Mouse (Mus musculus): ENCODE data around the gene Senp2. TPM values are rescaled to one million over a fixed set of nuclear protein-coding genes. Genes with fewer than 3 reads are reported as not detected.

Senp2 gene
- polyA plus RNA-seq, 1 experiment from 2014 or later = 17.8 TPM

- Histone ChIP-seq H3K4me3 (ENCODE audit: low read depth, low read length) (no peak overlapping the region), H3K4me1 (replicated peaks; ENCODE audit: control insufficient read depth, insufficient read depth, low read length) (no peaks in the 10 kb centered on the region), H3K36me3 (ENCODE audit: control insufficient read depth, insufficient read depth) (no peaks in the 10 kb centered on the region), H3K9me3 (ENCODE audit: control insufficient read depth) (no peaks in the 10 kb centered on the region), H3K4me2 (replicated peaks; ENCODE audit: low read depth) (no peak overlapping the region), H3K27ac (ENCODE audit: low read depth, low read length) (no peak overlapping the region), H3K9ac (ENCODE audit: low read depth, low read length) (no peak overlapping the region), H3K27me3 (replicated peaks; ENCODE audit: control insufficient read depth, insufficient read depth, low read length) (no peaks in the 10 kb centered on the region)
- WGBS = 38% methylated on average over 2 of the region's 2 CpGs
- ATAC-seq = peak; percentile 64
- no peak for TF ChIP-seq CTCF (IDR thresholded peaks at IDR 0.05; ENCODE audit: low read depth)
Observed at GRCm38 (mm10) chr16:21991774-21992173, 17.5 kb upstream of the Senp2 start.

DNA sequence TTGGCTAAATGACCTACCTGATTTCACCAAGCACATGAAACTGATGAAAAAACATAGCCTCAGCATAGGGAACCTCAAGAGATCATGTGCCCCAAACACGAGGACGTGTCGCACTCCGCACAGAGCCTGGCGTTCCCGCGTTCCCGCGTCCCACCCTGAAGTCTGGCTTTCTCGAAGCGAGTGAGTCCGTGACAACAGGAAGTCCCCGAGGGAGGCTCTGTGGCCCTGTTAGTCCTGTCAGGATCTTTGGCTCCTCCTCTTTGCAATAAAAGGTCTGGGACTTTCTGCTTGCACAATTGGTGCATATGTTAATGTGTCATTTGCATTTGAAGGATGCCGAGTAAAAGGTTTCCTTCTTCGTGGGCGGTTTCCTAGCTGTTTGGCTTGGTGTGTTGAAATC lies 14.0 kb upstream of the Senp2 start, which contains the start of gene Liph:
TSS of gene Liph (minus strand) at position 360 of the 400 bp plus-strand sequence.
- no peaks in the 10 kb centered on the region for H3K27me3 ChIP-seq (replicated peaks; ENCODE audit: control insufficient read depth, insufficient read depth, low read length)
- ATAC-seq = peak; percentile 77
- no peak within 1 kb of the TSS for H3K9ac ChIP-seq (ENCODE audit: low read depth, low read length)
- WGBS = 3% methylated on average over 16 of the region's 16 CpGs
- H3K4me1 ChIP-seq (replicated peaks; ENCODE audit: control insufficient read depth, insufficient read depth, low read length) = 0 out of 2 replicates have a peak, but pooled peaks cover 5% of the 10 kb centered on the region
- no peaks in the 10 kb centered on the region for H3K9me3 ChIP-seq (ENCODE audit: control insufficient read depth)
- no peaks in the 10 kb centered on the region for H3K36me3 ChIP-seq (ENCODE audit: control insufficient read depth, insufficient read depth)
- H3K27ac ChIP-seq (ENCODE audit: low read depth, low read length) = peak within 1 kb of the TSS; percentile 86
- peak within 1 kb of the TSS; percentile 33 for H3K4me3 ChIP-seq (ENCODE audit: low read depth, low read length)
- H3K4me2 ChIP-seq (replicated peaks; ENCODE audit: low read depth) = peak within 1 kb of the TSS; percentile 56
- TF ChIP-seq CTCF (IDR thresholded peaks at IDR 0.05; ENCODE audit: low read depth) = no peak

- H3K4me3 ChIP-seq (ENCODE audit: low read depth, low read length) = no peak overlapping the region
- H3K9me3 ChIP-seq (ENCODE audit: control insufficient read depth) = no peaks in the 10 kb centered on the region
- H3K4me1 ChIP-seq (replicated peaks; ENCODE audit: control insufficient read depth, insufficient read depth, low read length) = 0 out of 2 replicates have a peak, but pooled peaks cover 5% of the 10 kb centered on the region
- H3K27me3 ChIP-seq (replicated peaks; ENCODE audit: control insufficient read depth, insufficient read depth, low read length) = no peaks in the 10 kb centered on the region
- H3K27ac ChIP-seq (ENCODE audit: low read depth, low read length) = peak overlapping the region; percentile 86
- no peaks in the 10 kb centered on the region for H3K36me3 ChIP-seq (ENCODE audit: control insufficient read depth, insufficient read depth)
- ATAC-seq = peak; percentile 17; the same call in 1 of the 2 replicates
- TF ChIP-seq CTCF (IDR thresholded peaks at IDR 0.05; ENCODE audit: low read depth) = no peak
- WGBS = 18% methylated on average over 4 of the region's 4 CpGs
- no peak overlapping the region for H3K9ac ChIP-seq (ENCODE audit: low read depth, low read length)
- peak overlapping the region; percentile 37 for H3K4me2 ChIP-seq (replicated peaks; ENCODE audit: low read depth)
Observed at GRCm38 (mm10) chr16:21996402-21996801, 12.9 kb upstream of the Senp2 start.

GRCm38 (mm10) chr16:21996881-21997641 lies 12.2 kb upstream of the Senp2 start:
- H3K9me3 ChIP-seq (ENCODE audit: control insufficient read depth) = no peaks in the 10 kb centered on the region
- H3K27me3 ChIP-seq (replicated peaks; ENCODE audit: control insufficient read depth, insufficient read depth, low read length) = no peaks in the 10 kb centered on the region
- peak; percentile 9; the same call in 1 of the 2 replicates for TF ChIP-seq CTCF (IDR thresholded peaks at IDR 0.05; ENCODE audit: low read depth)
- 17% methylated on average over 5 of the region's 5 CpGs for WGBS
- H3K9ac ChIP-seq (ENCODE audit: low read depth, low read length) = no peak overlapping the region
- H3K36me3 ChIP-seq (ENCODE audit: control insufficient read depth, insufficient read depth) = no peaks in the 10 kb centered on the region
- ATAC-seq = peak; percentile 79
- no peak overlapping the region for H3K4me3 ChIP-seq (ENCODE audit: low read depth, low read length)
- peak overlapping the region; percentile 86 for H3K27ac ChIP-seq (ENCODE audit: low read depth, low read length)
- H3K4me2 ChIP-seq (replicated peaks; ENCODE audit: low read depth) = peak overlapping the region; percentile 37
- 0 out of 2 replicates have a peak, but pooled peaks cover 5% of the 10 kb centered on the region for H3K4me1 ChIP-seq (replicated peaks; ENCODE audit: control insufficient read depth, insufficient read depth, low read length)

DNA sequence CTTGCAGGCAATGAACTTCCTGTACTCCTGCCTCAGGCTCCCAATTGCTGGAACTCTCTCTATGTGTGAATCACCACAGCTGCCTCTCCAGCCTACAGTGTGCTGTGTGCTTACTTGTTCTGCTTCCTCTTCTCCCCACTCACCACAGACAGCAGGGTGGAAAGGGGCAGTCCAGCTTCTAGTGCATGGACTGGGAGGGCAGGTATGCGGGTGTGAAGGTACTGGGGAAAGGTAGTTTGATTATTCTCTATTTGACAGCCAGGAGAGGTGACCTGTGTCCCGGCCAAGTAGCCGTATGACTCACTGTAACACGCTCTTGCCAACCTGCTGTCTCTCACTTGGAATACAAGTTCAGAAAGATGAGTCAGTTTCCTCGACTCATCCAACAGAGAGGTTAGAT lies 11.2 kb upstream of the Senp2 start:
- peak overlapping the region; percentile 86 for H3K27ac ChIP-seq (ENCODE audit: low read depth, low read length)
- ATAC-seq = peak; percentile 36

DNA sequence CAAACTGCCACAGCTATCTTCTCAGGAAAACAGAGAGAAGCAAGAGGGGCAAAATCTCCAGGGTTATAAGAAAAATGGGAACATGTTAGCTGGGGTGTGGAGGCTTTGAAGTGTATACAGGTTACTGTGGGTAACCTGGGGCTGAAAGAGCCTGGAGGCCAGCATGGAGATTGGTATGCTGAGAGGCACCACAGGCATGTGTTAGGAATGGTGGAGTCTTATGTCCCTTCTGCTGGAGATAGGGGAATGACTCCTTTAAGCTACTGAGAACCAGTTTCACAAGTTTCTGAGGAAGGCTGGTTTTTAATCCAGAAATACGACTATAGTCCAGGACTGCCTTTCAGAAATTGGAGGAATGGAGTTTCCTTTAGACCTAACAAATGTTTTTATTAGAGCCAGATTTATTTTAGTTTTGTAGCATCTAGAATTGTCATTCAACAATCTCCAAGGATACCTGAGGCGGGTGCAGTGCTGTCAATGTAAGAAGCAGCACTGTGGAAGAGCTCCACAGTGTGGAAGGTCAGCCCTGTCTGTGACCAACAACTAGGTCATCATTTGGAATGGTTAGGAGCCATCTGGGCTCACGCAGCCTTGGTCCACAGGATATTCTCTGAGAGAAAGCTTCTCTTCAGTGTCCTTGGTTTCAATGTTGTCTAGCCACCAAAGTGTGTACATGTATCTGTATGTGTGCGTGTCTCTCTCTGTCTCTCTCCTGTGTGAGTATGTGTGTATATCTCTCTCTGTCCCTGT lies 9.2 kb upstream of the Senp2 start:
- no peaks in the 10 kb centered on the region for H3K36me3 ChIP-seq (ENCODE audit: control insufficient read depth, insufficient read depth)
- no peak for TF ChIP-seq CTCF (IDR thresholded peaks at IDR 0.05; ENCODE audit: low read depth)
- no peak overlapping the region for H3K4me3 ChIP-seq (ENCODE audit: low read depth, low read length)
- ATAC-seq = no peak
- no peak overlapping the region for H3K9ac ChIP-seq (ENCODE audit: low read depth, low read length)
- 0 out of 2 replicates have a peak, but pooled peaks cover 5% of the 10 kb centered on the region for H3K4me1 ChIP-seq (replicated peaks; ENCODE audit: control insufficient read depth, insufficient read depth, low read length)
- 75% methylated on average over 4 of the region's 4 CpGs for WGBS
- H3K27me3 ChIP-seq (replicated peaks; ENCODE audit: control insufficient read depth, insufficient read depth, low read length) = no peaks in the 10 kb centered on the region
- H3K9me3 ChIP-seq (ENCODE audit: control insufficient read depth) = no peaks in the 10 kb centered on the region
- no peak overlapping the region for H3K4me2 ChIP-seq (replicated peaks; ENCODE audit: low read depth)
- H3K27ac ChIP-seq (ENCODE audit: low read depth, low read length) = no peak overlapping the region

More for the DNA sequence above, 11.2 kb upstream of the Senp2 start:
- Histone ChIP-seq H3K36me3 (ENCODE audit: control insufficient read depth, insufficient read depth) (no peaks in the 10 kb centered on the region), H3K27me3 (replicated peaks; ENCODE audit: control insufficient read depth, insufficient read depth, low read length) (no peaks in the 10 kb centered on the region), H3K4me3 (ENCODE audit: low read depth, low read length) (no peak overlapping the region), H3K4me2 (replicated peaks; ENCODE audit: low read depth) (no peak overlapping the region), H3K9me3 (ENCODE audit: control insufficient read depth) (no peaks in the 10 kb centered on the region), H3K9ac (ENCODE audit: low read depth, low read length) (no peak overlapping the region), H3K4me1 (replicated peaks; ENCODE audit: control insufficient read depth, insufficient read depth, low read length) (0 out of 2 replicates have a peak, but pooled peaks cover 5% of the 10 kb centered on the region)
- TF ChIP-seq CTCF (IDR thresholded peaks at IDR 0.05; ENCODE audit: low read depth) = no peak
- WGBS = 37% methylated on average over 5 of the region's 5 CpGs
